Mouse (Mus musculus) Patski (cell line): ENCODE data around the gene Ahcyl2. TPM values are rescaled to one million over a fixed set of nuclear protein-coding genes. Genes with fewer than 3 reads are reported as not detected.
A peak's percentile ranks its signal among the peaks of the same experiment; 100 is the strongest.
"Not testable (repeated sequence)": the region's sequence is repeated elsewhere in the genome, so short reads cannot be mapped to it uniquely, and the experiment has no call there.

Experiments used
- ATAC-seq: fragments of 100-300 bp; one replicate; pipeline ENCODE4 v1.8.0; 2021
- CTCF ChIA-PET: fragments of 350-600 bp; sonication (Branson Sonifier 250); formaldehyde crosslinking; loops from one replicate; lab custom pipeline; 2022; ENCODE audit warnings: inconsistent platforms; lab: Charles Lee
- POLR2A ChIA-PET: fragments of 350-600 bp; sonication (Branson Sonifier 250); formaldehyde crosslinking; loops from one replicate; lab custom pipeline; 2022; ENCODE audit warnings: antibody characterized with exemption, inconsistent platforms; lab: Charles Lee
- DNase-seq: peaks from one replicate; pipeline ENCODE4 v3.0.0-alpha.2; 2011; ENCODE audit warnings: low read depth, low spot score
- H3K27me3 ChIP-seq: fragments of 371-371 bp; one replicate; pipeline ENCODE4 v1.5.1; 2021
- CTCF ChIP-seq: fragments of 100-300 bp; IDR thresholded peaks from one replicate; pipeline ENCODE4 v1.5.1; 2021
- in situ Hi-C: fragments of 300-500 bp; cut with MboI; formaldehyde crosslinking; loops from 3 replicates; pipeline ENCODE4 v1.11.1; 2018; ENCODE audit warnings: low pct_unique_long_range_greater_than_20kb, mixed read lengths
- polyA plus RNA-seq: library from polyadenylated mRNA; unstranded; gene quantifications from one replicate; pipeline ENCODE4 v1.2.3, GENCODE M21; 2021

Ahcyl2 gene
- polyA plus RNA-seq, 1 experiment from 2014 or later, result 30.8 TPM

DNA sequence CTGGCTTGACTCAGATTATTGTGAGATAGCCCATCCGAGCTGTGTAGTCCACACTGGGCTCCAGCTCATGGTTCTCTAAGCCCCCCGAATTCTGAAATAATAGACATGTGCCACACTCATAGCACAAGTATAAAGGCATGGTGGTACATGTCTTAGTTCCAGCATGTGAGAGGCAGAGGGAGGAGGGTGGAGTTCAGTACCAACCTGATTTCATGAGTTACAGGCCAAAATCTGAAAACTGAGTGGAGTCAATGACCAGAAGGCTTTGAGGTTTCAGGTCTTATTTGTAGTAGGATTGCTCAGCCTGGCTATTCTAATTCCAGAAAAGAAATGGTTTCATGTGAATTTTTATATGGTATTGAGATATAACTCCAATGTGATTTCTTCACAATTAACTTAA lies 44.3 kb downstream of the Ahcyl2 start:
- no peak for ATAC-seq
- ChIA-PET CTCF (interaction anchor here (1.2 to 1.3 kb wide), 2 partner anchors 12 to 35 kb away, joined by 3 read pairs; no protein-coding TSS in a partner anchor), POLR2A (no interaction called here)
- in situ Hi-C loops, result no loop called here
- H3K27me3 ChIP-seq, result no peaks in the 10 kb centered on the region
- DNase-seq, result no peak
- TF ChIP-seq CTCF, result no peak

DNA sequence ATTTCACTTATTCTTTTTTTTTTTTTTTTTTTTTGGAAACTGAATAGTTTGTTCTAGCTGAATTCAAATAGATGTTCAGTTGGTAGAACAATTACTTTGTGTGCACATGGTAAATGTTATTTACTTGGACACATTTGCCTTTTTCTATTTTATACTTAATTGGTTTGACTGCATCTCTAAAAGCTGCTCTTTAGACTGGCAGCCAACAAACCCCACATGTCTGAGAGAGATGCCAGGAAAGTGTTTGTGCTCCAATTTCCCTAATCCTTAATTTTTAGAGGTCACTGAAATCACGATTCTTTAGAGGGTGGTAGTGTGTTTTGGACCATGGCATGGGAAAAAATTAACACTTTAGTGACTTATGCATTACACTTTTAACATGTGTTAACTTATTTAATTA lies 44.8 kb downstream of the Ahcyl2 start:
- DNase-seq, result no peak
- POLR2A ChIA-PET, result interaction anchor here (0.7 kb wide), 1 partner anchor 345 kb away, joined by 5 read pairs; the partner anchor contains the start of gene Atp6v1f
- TF ChIP-seq CTCF, result no peak
- CTCF ChIA-PET, result interaction anchor here (0.7 to 2.1 kb wide), 3 partner anchors 12 to 26 kb away, joined by 3 to 8 read pairs (median 3); no protein-coding TSS in a partner anchor
- H3K27me3 ChIP-seq, result no peaks in the 10 kb centered on the region
- in situ Hi-C loops, result no loop called here
- no peak for ATAC-seq

GRCm38 (mm10) chr6:29814616-29815015 lies 46.8 kb downstream of the Ahcyl2 start:
- in situ Hi-C loops, result no loop called here
- ATAC-seq (no peak), DNase-seq (no peak)
- CTCF ChIA-PET, result interaction anchor here (0.8 to 2.1 kb wide), 4 partner anchors 12 to 45 kb away, joined by 3 to 8 read pairs (median 4); no protein-coding TSS in a partner anchor
- POLR2A ChIA-PET, result no interaction called here
- no peak for TF ChIP-seq CTCF
- H3K27me3 ChIP-seq, result no peaks in the 10 kb centered on the region

- in situ Hi-C loops, result no loop called here
- DNase-seq (no peak), ATAC-seq (no peak)
- ChIA-PET POLR2A (no interaction called here), CTCF (interaction anchor here (1.1 to 2.1 kb wide), 3 partner anchors 14 to 46 kb away, joined by 3 to 8 read pairs (median 4); no protein-coding TSS in a partner anchor)
- no peaks in the 10 kb centered on the region for H3K27me3 ChIP-seq
- no peak for TF ChIP-seq CTCF
Measured at GRCm38 (mm10) chr6:29815060-29815459, 47.2 kb downstream of the Ahcyl2 start.

DNA sequence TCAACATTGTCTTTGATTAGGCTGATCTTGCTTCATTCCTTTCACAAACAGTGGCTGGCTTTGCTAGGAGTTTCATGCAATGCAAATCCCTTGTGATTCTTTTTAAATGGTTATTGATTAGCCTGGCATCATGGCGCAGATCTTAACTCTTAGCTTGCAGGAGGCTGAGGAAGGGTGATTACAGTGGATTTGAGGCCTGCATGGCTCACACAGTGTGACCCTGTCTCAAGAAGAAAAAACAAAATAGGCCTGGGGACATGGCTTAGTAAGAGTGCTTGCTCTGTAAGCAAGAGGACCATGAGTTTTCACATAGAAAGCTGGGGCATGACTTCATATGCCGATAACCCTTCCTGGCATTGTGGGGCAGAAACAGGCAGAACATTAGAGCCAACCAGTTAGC lies 47.8 kb downstream of the Ahcyl2 start:
- no peak for TF ChIP-seq CTCF
- in situ Hi-C loops, result no loop called here
- no peak for DNase-seq
- POLR2A ChIA-PET, result no interaction called here
- ATAC-seq, result no peak
- CTCF ChIA-PET, result no interaction called here
- H3K27me3 ChIP-seq, result no peaks in the 10 kb centered on the region

DNA sequence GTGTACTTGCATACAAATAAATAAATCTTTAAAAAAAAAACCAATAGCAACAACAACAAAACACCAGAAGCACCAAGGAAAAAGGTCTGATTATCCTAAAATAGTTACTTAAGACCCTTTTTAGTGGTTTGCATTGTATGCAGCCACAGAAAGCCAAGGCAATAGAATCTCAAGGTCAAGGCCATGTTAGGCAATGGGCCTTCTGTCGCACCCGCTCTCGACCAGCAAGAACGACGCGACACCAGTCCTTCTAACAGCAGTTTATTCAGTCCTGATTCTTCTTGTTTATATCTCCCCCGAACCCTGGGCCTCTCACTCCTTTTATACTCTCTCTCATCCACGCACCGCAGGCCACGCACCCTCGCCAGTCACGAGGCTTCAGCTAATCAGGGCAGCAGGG lies 48.6 kb downstream of the Ahcyl2 start:
- DNase-seq, in situ Hi-C loops, POLR2A ChIA-PET, CTCF ChIA-PET, ATAC-seq, H3K27me3 ChIP-seq: not testable (repeated sequence)

DNA sequence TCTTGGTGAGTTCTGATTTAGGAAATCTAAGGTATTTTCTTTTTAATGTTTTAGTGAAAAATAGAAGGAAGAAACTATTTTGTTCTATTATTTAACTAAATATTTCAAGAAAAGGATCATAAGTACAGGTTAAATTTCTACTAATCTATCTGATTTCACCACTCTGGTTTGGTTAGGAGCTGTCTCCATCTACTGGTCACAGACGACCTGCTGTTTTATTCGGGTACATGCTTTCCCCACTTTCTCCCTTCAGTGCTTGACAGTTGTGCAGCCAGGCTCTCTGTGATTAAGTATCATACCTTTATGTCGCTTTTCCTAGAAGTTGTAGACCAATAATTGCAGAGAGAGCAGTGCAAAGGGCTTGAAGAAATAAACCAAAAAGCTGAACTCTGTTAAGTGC lies 51.5 kb downstream of the Ahcyl2 start:
- in situ Hi-C loops, result no loop called here
- ChIA-PET CTCF (interaction anchor here (1.0 to 2.4 kb wide), 2 partner anchors 29 to 56 kb away, joined by 3 to 12 read pairs; no protein-coding TSS in a partner anchor), POLR2A (interaction anchor here (0.7 kb wide), 1 partner anchor 52 kb away, joined by 3 read pairs; no protein-coding TSS in a partner anchor)
- no peaks in the 10 kb centered on the region for H3K27me3 ChIP-seq
- TF ChIP-seq CTCF, result peak; percentile 76
- ATAC-seq, result no peak
- DNase-seq, result no peak

- TF ChIP-seq CTCF, result no peak
- in situ Hi-C loops, result loop anchor here (5.0 to 10.0 kb wide), 2 partner anchors 58 to 384 kb away; no protein-coding TSS in a partner anchor
- ChIA-PET CTCF (interaction anchor here (1.0 to 2.4 kb wide), 2 partner anchors 28 to 57 kb away, joined by 3 to 12 read pairs; no protein-coding TSS in a partner anchor), POLR2A (interaction anchor here (0.5 kb wide), 1 partner anchor 548 kb away, joined by 3 read pairs; no protein-coding TSS in a partner anchor)
- no peaks in the 10 kb centered on the region for H3K27me3 ChIP-seq
- DNase-seq (no peak), ATAC-seq (no peak)
Measured at GRCm38 (mm10) chr6:29820314-29820713, 52.5 kb downstream of the Ahcyl2 start.

DNA sequence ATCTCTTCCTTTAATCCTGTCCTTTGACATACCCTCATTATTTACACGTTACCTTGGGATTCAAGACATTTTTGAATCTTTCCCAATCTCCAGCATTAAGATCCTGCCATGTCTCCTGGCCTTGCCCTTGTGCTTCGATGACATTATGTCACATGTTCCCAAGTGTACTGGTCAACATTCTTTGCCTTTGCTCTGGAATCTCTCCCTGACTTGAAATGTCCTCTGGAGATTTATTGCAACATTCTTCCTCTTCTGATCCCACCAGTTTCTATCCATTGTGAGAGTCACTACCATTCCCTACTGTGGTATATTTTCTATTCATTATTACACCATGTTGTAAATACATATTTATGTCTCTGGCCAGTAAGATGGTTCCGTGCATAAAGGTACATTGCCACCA lies 53.1 kb downstream of the Ahcyl2 start:
- ChIA-PET CTCF (interaction anchor here (1.0 kb wide), 1 partner anchor 60 kb away, joined by 4 read pairs; no protein-coding TSS in a partner anchor), POLR2A (no interaction called here)
- DNase-seq (no peak), ATAC-seq (no peak)
- H3K27me3 ChIP-seq, result no peaks in the 10 kb centered on the region
- in situ Hi-C loops, result loop anchor here (5.0 to 10.0 kb wide), 2 partner anchors 59 to 384 kb away; no protein-coding TSS in a partner anchor
- no peak for TF ChIP-seq CTCF

DNA sequence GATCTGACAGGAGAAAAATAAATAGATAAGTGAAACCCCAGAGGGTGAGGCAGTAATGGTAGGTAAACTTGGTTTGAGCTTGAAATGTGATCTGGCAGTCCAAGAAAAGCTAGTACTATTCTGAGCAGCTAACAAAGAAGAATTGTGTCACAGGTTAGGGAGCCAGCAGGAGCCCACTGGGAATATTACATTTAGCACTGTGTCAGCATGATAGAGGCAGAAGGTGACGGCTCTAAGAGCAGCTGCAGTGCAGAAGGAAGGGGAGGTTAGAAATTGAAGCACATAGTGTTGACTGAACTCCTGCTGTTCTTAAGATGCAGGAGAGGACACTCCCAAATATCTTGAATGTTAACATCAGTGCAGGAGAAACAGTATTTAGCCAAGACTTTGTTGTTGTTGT lies 54.0 kb downstream of the Ahcyl2 start:
- TF ChIP-seq CTCF, result no peak
- ChIA-PET CTCF (interaction anchor here (1.0 kb wide), 1 partner anchor 61 kb away, joined by 4 read pairs; no protein-coding TSS in a partner anchor), POLR2A (no interaction called here)
- ATAC-seq, result no peak
- no peak for DNase-seq
- no peaks in the 10 kb centered on the region for H3K27me3 ChIP-seq
- in situ Hi-C loops, result loop anchor here (5.0 to 10.0 kb wide), 2 partner anchors 59 to 383 kb away; no protein-coding TSS in a partner anchor

DNA sequence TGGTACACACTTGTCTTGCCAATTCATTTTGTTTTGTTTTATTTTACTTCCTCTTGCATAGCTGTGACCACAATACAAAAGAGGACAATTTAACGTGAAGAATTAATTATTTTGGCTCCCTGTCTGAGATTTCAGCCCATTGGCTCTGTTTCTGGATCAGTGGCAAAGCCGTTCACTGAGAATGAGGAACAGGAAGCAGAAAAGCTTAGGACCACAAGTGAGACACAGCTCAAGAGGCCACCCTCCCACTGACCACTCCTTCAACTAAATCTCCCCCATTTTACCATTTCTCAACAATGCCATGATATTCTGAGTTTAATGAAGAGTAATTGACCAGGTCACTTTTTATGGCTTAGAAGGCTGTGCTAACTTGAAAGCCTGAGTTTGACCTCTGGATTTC lies 57.5 kb downstream of the Ahcyl2 start:
- in situ Hi-C loops, result loop anchor here (10.0 to 25.0 kb wide), 2 partner anchors 379 to 537 kb away; no protein-coding TSS in a partner anchor
- TF ChIP-seq CTCF, result no peak
- ChIA-PET POLR2A (no interaction called here), CTCF (interaction anchor here (0.6 to 5.0 kb wide), 2 partner anchors 62 to 121 kb away, joined by 3 to 12 read pairs; no protein-coding TSS in a partner anchor)
- ATAC-seq, result no peak
- no peaks in the 10 kb centered on the region for H3K27me3 ChIP-seq
- DNase-seq, result no peak
